Mouse (Mus musculus): Measurements from ENCODE around the gene Whrn.

DNA sequence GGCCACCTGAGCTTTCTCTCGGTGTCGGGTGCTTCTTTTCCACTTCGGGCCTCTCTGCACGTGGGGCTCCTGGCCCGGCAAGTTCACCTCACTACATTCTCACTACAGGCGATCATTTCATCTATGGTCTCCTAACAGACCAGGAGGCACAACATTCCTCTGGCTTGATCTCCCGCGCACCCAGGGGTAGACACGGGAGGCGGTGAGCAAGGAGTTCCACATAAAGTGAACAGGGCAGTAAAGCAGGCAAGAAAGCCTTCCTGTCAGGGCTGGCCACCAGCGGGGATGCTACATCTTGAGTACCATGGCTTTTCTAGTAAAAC is 15.0 kb downstream of the Whrn start:
- TF ChIP-seq POLR2A (IDR thresholded peaks at IDR 0.05; ENCODE audit: extremely low read depth, insufficient read depth, low read length) (no peak), CTCF (IDR thresholded peaks at IDR 0.05; ENCODE audit: low read depth, low read length) (no peak)
